Mouse (Mus musculus) hindbrain, embryonic 11.5 days (tissue): ENCODE data around the gene Cnr1. TPM values are rescaled to one million over a fixed set of nuclear protein-coding genes. Genes with fewer than 3 reads are reported as not detected.

Experiments
- ATAC-seq: fragments of 200-750 bp; cut with Nextera tagmentation; 2 replicates; pipeline ENCODE4 v1.8.0; 2017; ENCODE audit warnings: mild to moderate bottlenecking, moderate TSS enrichment, moderate library complexity; ENCODE audit not compliant: low FRiP score
- DNase-seq: peaks from one replicate; pipeline ENCODE4 v3.0.0-alpha.2; 2015; ENCODE audit warnings: low spot score
- H3K27ac ChIP-seq: fragments of 300-500 bp; sonication (generic); 2 replicates; pipeline ENCODE4 v1.5.1; 2014; ENCODE audit warnings: mild to moderate bottlenecking, low read depth, low read length
- H3K27me3 ChIP-seq: fragments of 300-500 bp; sonication (generic); 2 replicates; pipeline ENCODE4 v1.6.1; 2014; ENCODE audit warnings: mild to moderate bottlenecking, low read length, moderate library complexity, mixed read lengths; ENCODE audit not compliant: control insufficient read depth, insufficient read depth
- H3K36me3 ChIP-seq: fragments of 300-500 bp; sonication (generic); 2 replicates; pipeline ENCODE4 v1.6.1; 2014; ENCODE audit warnings: mild to moderate bottlenecking, low read length, moderate library complexity, mixed read lengths; ENCODE audit not compliant: control insufficient read depth, insufficient read depth
- H3K4me1 ChIP-seq: fragments of 300-500 bp; sonication (generic); replicated peaks from 2 replicates; pipeline ENCODE4 v1.6.1; 2014; ENCODE audit warnings: low read length, mixed read lengths; ENCODE audit not compliant: control insufficient read depth, insufficient read depth
- H3K4me2 ChIP-seq: fragments of 300-500 bp; sonication (generic); replicated peaks from 2 replicates; pipeline ENCODE4 v1.6.1; 2014; ENCODE audit warnings: mild to moderate bottlenecking, low read depth, low read length
- H3K4me3 ChIP-seq: fragments of 300-500 bp; sonication (generic); 2 replicates; pipeline ENCODE4 v1.5.1; 2014; ENCODE audit warnings: low read depth, low read length
- H3K9ac ChIP-seq: fragments of 300-500 bp; sonication (generic); 2 replicates; pipeline ENCODE4 v1.6.1; 2014; ENCODE audit warnings: low read depth, low read length
- H3K9me3 ChIP-seq: fragments of 300-500 bp; sonication (generic); 2 replicates; pipeline ENCODE4 v1.6.1; 2016; ENCODE audit warnings: low read length; ENCODE audit not compliant: control insufficient read depth
- WGBS: fragments of 180-500 bp; shearing (Covaris S2); extraction: QIAGEN DNeasy Blood & Tissue Kit; methylation state at CpG from one replicate; pipeline ENCODE4 v1.1.7; 2014; 5-methylcytosine and 5-hydroxymethylcytosine counted together
- polyA plus RNA-seq: library from polyadenylated mRNA; unstranded; fragments of >200 nt; fragmentation: Nextera tagmentation; extraction: Ambion mirVana; gene quantifications from 2 replicates; pipeline ENCODE4 v1.2.1, GENCODE M21; 2014

Cnr1 gene
- polyA plus RNA-seq, 1 experiment from 2014 or later = 25.0 TPM

DNA sequence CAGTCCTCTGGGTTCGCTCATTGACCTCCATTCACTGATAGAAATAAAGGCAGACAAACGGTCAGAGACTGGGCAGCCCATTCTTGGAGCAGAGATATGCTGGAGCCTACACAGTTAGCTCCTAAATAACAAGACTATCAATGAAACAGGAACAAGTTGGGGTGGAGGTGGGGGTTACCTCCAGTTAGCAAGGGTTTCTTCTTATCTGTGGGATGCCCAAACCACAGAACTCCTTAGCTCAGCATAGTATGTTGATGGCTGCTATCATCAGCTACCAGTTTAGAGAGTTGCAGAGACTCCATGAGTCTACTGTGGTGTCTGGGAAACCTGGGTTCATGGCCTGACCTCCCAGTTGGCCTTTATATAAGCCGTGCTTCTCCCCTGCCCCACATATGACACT, 33.0 kb downstream of the Cnr1 start:
- no peaks in the 10 kb centered on the region for H3K27me3 ChIP-seq
- ATAC-seq (no peak), DNase-seq (no peak)
- no peak overlapping the region for H3K27ac ChIP-seq
- no peak overlapping the region for H3K4me2 ChIP-seq
- no peaks in the 10 kb centered on the region for H3K36me3 ChIP-seq
- no peaks in the 10 kb centered on the region for H3K9me3 ChIP-seq
- no peak overlapping the region for H3K4me3 ChIP-seq
- 86% methylated on average over 3 of the region's 3 CpGs for WGBS
- no peak overlapping the region for H3K9ac ChIP-seq
- 0 out of 2 replicates have a peak, but pooled peaks cover 2% of the 10 kb centered on the region for H3K4me1 ChIP-seq

DNA sequence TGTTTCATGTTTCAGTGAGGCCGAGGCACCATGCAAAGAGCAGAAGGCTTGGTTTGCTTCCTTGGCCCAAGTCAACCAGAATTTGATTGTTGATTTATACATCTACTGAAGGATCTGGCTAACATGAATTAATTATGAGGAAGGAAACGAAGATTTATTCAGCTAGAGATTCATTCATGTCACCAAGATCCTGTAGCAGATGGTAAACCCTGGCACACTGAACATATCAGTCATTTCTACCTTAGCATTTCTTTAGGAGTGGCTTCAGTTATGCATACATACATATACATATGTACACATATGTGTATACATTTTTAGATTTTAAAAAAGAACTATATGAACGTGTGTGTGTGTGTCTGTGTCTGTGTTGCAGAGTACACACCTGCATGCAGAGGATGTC, 34.1 kb downstream of the Cnr1 start:
- 80% methylated on average over 3 of the region's 3 CpGs for WGBS

DNA sequence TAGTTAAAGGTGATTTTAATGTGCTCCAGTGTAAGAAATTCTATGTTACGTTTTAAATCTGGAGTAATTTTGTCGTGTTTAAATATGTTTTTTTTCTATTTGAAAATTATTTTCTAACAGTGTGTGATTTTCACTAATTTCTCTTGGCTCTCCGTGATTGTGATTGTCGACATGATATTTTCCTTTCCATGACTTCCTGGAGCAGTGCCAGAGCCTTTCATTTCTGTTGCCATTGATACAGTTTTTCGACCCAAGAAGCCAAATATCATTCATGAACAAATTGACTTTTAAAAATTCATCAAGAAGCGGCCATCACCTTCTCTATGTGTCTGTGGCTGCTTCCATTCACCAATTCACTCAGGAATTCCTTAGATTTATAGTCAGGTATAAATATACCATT, 35.4 kb downstream of the Cnr1 start:
- no peaks in the 10 kb centered on the region for H3K36me3 ChIP-seq
- no peak overlapping the region for H3K4me3 ChIP-seq
- H3K27me3 ChIP-seq = no peaks in the 10 kb centered on the region
- no peak overlapping the region for H3K4me2 ChIP-seq
- DNase-seq = no peak
- WGBS = 96% methylated on average over 6 of the region's 6 CpGs
- H3K9ac ChIP-seq = no peak overlapping the region
- H3K9me3 ChIP-seq = no peaks in the 10 kb centered on the region
- no peak for ATAC-seq
- no peaks in the 10 kb centered on the region for H3K4me1 ChIP-seq
- H3K27ac ChIP-seq = no peak overlapping the region

More for the DNA sequence above, 34.1 kb downstream of the Cnr1 start:
- H3K4me2 ChIP-seq = no peak overlapping the region
- no peak overlapping the region for H3K9ac ChIP-seq
- no peaks in the 10 kb centered on the region for H3K9me3 ChIP-seq
- H3K4me3 ChIP-seq = no peak overlapping the region
- no peaks in the 10 kb centered on the region for H3K36me3 ChIP-seq
- DNase-seq (no peak), ATAC-seq (no peak)
- H3K4me1 ChIP-seq = no peaks in the 10 kb centered on the region
- H3K27ac ChIP-seq = no peak overlapping the region
- H3K27me3 ChIP-seq = no peaks in the 10 kb centered on the region

DNA sequence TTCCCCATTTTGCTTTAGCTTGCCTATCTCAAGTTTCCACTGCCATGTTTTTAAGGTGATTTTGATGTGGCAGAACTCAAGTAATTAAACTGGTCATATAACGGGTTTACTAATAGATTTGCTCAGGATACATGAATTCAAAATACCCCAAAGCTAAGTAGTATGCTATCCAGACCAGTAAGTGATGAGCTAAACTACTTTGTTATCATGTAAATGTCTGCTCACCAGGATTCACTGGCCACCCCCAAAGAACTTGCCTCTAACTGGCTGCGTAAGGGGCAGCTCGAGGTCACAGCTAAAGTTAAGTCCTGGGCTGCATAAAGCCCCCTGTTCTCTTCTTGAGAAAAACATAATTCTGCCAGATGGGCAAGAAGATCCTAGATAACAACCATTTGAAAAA, 46.3 kb downstream of the Cnr1 start:
- no peak overlapping the region for H3K4me3 ChIP-seq
- no peak overlapping the region for H3K4me2 ChIP-seq
- DNase-seq (no peak), ATAC-seq (no peak)
- no peaks in the 10 kb centered on the region for H3K4me1 ChIP-seq
- H3K9me3 ChIP-seq = no peaks in the 10 kb centered on the region
- no peak overlapping the region for H3K9ac ChIP-seq
- H3K27ac ChIP-seq = no peak overlapping the region
- no peaks in the 10 kb centered on the region for H3K27me3 ChIP-seq
- no peaks in the 10 kb centered on the region for H3K36me3 ChIP-seq
- 70% methylated on average over 3 of the region's 3 CpGs for WGBS

DNA sequence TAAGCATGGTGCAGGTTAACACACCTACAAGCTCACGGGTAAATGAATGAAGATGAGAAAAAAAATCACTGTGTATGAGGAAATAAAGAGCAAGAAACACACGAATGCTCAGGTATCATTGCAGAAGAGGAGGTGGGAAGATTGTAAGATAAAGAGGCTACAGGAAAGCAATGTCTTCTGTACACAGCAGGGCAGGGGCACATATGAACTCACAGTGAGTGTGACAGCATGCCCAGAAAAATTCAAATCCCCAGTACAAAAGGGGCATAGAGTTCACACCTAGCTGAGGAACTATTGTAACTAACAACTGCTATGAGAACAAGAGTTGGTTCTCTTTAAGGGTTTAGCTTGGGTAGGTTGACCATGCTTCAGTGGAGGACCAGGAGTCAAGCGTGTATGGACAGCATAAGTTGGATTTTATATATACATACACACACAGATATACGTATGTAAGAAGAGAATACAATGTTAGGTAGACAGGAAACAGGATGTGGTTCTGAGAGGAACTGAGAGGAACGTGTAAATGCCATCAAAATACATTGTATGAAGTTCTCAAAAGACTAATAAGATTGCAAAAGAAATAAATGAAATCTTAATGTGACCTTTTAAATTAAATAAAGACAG, 64.2 kb downstream of the Cnr1 start:
- ATAC-seq = no peak
- WGBS = 91% methylated on average over 5 of the region's 5 CpGs

DNA sequence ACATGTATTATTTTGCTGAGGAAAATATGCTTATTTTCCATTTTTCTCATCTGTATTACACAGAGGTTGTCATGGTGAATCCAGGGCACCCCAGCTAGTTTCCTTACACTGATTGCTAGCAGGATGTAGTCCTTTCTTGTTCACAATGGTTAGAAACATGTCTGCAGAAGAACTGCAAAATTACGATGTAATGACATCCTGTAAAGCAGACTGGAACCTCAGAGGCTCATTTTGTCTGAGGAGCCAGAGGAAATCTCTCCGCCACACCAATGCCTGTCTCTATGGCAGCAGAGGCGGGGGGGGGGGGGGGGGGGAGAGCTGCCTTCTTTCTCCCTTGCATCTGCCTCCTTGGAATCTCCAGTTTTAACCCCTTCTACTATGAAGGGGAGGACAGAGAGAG, 68.3 kb downstream of the Cnr1 start:
- no peak overlapping the region for H3K4me3 ChIP-seq
- 79% methylated on average over 2 of the region's 3 CpGs for WGBS
- no peak for DNase-seq
- no peak overlapping the region for H3K4me2 ChIP-seq
- H3K9me3 ChIP-seq = no peaks in the 10 kb centered on the region
- no peak for ATAC-seq
- no peaks in the 10 kb centered on the region for H3K4me1 ChIP-seq
- no peaks in the 10 kb centered on the region for H3K27me3 ChIP-seq
- H3K36me3 ChIP-seq = no peaks in the 10 kb centered on the region
- H3K27ac ChIP-seq = no peak overlapping the region
- no peak overlapping the region for H3K9ac ChIP-seq

More for the DNA sequence above, 64.2 kb downstream of the Cnr1 start:
- Histone ChIP-seq H3K27ac (no peak overlapping the region), H3K4me3 (no peak overlapping the region), H3K27me3 (no peaks in the 10 kb centered on the region), H3K9me3 (no peaks in the 10 kb centered on the region), H3K36me3 (no peaks in the 10 kb centered on the region), H3K4me1 (no peaks in the 10 kb centered on the region), H3K9ac (no peak overlapping the region), H3K4me2 (no peak overlapping the region)
- DNase-seq = no peak

DNA sequence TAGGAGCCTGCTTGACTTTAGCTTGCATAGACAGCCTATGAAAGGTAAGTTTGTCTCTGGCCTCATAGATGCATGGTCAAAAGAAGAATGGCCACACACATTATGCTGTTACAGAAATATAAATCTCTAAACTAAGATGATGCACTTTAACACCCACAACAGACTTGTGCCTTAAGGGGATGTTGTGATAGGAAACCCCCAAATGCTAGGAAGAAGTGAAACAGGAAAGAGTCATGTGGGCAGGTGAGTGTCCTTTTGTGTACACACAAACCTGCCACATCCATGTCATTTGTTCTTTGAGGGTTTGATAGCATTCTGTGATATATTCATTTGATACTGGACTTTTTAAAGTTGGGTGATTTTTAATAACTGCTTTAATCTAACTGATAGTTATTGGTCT, 72.0 kb downstream of the Cnr1 start:
- no peak overlapping the region for H3K27ac ChIP-seq
- H3K36me3 ChIP-seq = no peaks in the 10 kb centered on the region
- H3K4me3 ChIP-seq = no peak overlapping the region
- ATAC-seq (no peak), DNase-seq (no peak)
- no peak overlapping the region for H3K4me2 ChIP-seq
- no peaks in the 10 kb centered on the region for H3K9me3 ChIP-seq
- H3K4me1 ChIP-seq = no peaks in the 10 kb centered on the region
- no peaks in the 10 kb centered on the region for H3K27me3 ChIP-seq
- no peak overlapping the region for H3K9ac ChIP-seq

Other genes starting within 250 kb of the Cnr1 start
- gene Spaca1, start 125.6 kb downstream of the Cnr1 start, polyA plus RNA-seq = 1.9 and 3.1 TPM in 2 replicates